Mouse (Mus musculus) inflammation-experienced regulatory T-cells, adult 6 months (primary cell): ENCODE data around the gene Fam227b. TPM values are rescaled to one million over a fixed set of nuclear protein-coding genes. Genes with fewer than 3 reads are reported as not detected.
A peak's percentile ranks its signal among the peaks of the same experiment; 100 is the strongest.

Source experiments
- ATAC-seq: one replicate; pipeline ENCODE4 v1.8.0; 2017
- polyA plus RNA-seq, 3 experiments: library from polyadenylated mRNA; unstranded; fragments of 100-300 nt; shearing (Covaris generic); gene quantifications; one replicate each; pipeline ENCODE4 v1.2.1; 2017

Gene Fam227b
- under 1 TPM in 1 of 3 experiments, not detected in 2; 0.23 TPM for polyA plus RNA-seq

GRCm38 (mm10) chr2:126151855-126152571 lies at the start of gene Fam227b, which contains the start of gene Dtwd1:
Fam227b (minus strand) TSS chr2:126152004.
Dtwd1 (plus strand) TSS chr2:126152141.
- ATAC-seq, result peak; percentile 93

GRCm38 (mm10) chr2:126198971-126199370 lies 47.2 kb upstream of the Fam227b start:
- no peak for ATAC-seq

GRCm38 (mm10) chr2:126195631-126196356 lies 44.0 kb upstream of the Fam227b start:
- ATAC-seq, result no peak

DNA sequence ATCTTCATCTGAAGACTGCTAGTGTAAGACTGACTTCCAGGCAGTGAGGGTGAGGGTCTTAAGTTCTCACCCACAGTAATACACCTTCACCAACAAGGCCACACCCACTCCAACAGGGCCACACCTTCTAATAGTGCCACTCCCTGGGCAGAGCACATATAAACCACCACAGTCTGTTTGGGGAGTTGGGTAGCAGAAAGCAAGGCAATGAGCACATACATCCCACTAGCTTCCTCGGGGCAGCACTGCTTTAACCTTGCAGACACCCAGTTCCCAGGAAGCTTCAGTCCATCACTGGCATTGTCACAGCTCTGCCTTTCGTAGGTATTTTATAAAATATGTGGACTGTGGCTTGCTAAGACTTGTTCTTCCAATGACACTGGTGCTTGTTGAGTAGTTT lies 40.3 kb upstream of the Fam227b start:
- no peak for ATAC-seq

- ATAC-seq, result no peak
Measured at GRCm38 (mm10) chr2:126191306-126191705, 39.5 kb upstream of the Fam227b start.

GRCm38 (mm10) chr2:126171427-126171826 lies 19.6 kb upstream of the Fam227b start:
- ATAC-seq, result no peak

GRCm38 (mm10) chr2:126166848-126167617 lies 15.2 kb upstream of the Fam227b start:
- no peak for ATAC-seq

DNA sequence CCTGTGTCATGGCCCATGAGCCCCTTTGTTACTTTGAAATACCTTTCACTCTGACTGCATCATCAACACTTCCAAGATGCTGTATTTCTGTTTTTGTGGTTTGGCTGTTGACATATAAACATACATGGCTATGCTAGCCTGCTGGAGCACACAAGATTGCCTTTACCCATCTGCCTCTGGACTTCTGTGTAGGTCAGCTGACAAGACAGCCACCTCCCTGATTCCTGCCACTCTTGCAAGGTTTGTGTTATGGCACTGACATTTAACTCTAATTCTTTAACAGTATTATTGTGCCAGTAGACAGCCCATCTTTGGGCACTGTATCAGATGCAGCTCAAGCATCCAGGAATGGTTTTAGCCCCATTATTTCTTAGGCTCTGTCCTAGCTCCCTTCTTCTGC lies 14.5 kb upstream of the Fam227b start:
- ATAC-seq, result no peak

- ATAC-seq, result no peak
Measured at GRCm38 (mm10) chr2:126165277-126166018, 13.6 kb upstream of the Fam227b start.

GRCm38 (mm10) chr2:126147723-126148122 lies 4.1 kb downstream of the Fam227b start:
- ATAC-seq, result no peak

DNA sequence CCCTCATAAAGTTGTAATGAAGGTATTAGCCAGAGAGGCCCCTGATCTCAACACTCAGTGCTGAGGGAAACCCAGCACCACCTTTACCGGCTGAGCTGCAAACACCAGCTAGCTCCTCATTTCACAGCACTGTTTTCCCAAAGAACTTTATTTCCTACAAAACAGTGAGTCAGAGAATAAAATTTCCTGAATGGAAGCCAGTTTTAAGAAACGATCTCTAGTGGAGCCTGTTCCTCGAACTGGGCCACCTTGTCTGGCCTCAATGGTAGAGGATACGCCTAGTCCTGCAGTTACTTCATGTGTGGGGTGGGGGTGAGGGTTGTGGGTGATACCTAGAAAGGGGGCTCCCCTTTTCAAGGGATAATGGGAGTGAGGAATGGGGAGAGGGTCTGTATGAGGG lies 57.2 kb downstream of the Fam227b start:
- no peak for ATAC-seq

- no peak for ATAC-seq
Measured at GRCm38 (mm10) chr2:126090432-126090831, 61.4 kb downstream of the Fam227b start.

- ATAC-seq, result no peak
Measured at GRCm38 (mm10) chr2:126086187-126086586, 65.6 kb downstream of the Fam227b start.

DNA sequence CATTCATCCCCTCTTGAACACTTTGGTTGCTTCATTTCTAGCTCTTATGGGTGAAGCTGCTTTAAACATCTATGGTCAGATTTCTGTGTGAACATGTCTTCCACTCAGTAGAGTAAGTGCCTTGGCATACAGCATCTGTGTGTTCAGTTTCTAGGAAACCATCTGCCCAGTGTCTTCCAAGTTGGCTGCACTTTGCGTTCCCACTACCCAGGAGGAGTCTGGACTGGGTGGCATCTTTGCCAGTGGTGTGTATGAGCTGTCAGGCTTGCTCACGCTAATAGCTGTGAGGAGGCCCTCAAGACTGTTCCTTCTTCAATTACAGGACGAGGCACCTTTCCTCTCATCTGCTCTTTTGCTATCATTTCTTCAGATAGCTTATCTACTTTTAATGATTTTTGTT lies 67.5 kb downstream of the Fam227b start:
- no peak for ATAC-seq

- ATAC-seq, result no peak
Measured at GRCm38 (mm10) chr2:126079086-126079485, 72.7 kb downstream of the Fam227b start.

GRCm38 (mm10) chr2:126076506-126076905 lies 75.3 kb downstream of the Fam227b start:
- no peak for ATAC-seq

DNA sequence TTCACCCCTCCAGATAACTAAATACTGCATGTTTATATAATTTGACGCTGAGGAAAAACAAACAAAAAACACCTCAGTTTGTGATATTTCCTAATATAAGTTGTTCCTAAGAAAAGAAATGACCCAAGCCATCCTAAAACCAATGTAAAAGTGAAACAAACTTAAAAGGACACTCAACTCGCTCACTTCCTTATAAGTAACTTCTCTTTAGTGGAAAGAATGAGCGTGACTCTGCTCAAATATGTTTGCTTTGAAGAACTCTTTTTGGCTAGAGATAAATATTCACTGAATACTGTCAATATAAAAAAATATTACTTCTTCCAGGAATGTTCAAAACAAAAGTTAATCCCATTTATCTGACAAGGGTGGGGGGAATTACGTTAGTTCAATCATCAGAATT lies 78.1 kb downstream of the Fam227b start:
- ATAC-seq, result no peak

- ATAC-seq, result no peak
Measured at GRCm38 (mm10) chr2:126069740-126070139, 82.1 kb downstream of the Fam227b start.

- ATAC-seq, result no peak
Measured at GRCm38 (mm10) chr2:126065303-126065856, 86.4 kb downstream of the Fam227b start.

DNA sequence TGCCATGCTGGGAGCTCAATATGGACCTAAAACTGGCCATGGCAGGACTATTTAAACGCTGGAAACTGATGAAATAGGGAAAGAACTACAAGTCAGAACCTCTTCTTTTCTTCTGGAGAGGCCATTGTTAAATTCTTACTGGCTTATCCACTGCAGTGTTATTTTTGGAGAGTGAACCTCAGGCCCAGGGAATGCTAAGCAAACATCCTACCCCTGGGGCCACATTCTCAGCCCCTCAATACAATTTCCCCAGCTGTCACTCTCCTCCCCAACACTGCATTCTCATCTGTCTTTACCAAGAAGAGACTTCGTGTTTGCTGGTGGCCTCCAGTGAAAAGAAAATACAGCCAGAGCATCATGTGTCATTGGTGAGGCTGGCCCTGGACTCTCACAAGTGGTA lies 87.0 kb downstream of the Fam227b start:
- ATAC-seq, result no peak

DNA sequence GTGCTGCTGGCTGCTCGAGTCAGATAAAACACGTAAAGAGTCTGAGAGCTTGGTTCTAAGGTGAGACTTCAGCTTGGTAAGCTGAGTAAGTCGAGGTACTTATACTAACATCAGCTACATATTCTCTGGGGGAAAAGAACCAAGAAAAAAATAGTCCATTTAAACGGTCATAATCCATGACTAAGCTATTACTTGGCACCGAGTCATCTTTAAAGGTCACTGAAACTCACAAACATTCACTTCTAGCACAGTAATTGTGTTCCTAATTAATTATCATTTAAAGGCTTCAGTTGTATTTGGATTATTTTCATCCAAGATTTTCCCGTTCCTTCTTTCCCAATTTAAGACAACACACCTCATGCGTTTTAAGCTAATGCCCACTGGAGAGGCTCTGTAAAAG lies 88.9 kb downstream of the Fam227b start:
- no peak for ATAC-seq
